Mouse (Mus musculus): ENCODE measurements around the gene Snx21.

GRCm38 (mm10) chr2:164794293-164794692 lies 8.7 kb downstream of the Snx21 start:
- TF ChIP-seq SRF (IDR thresholded peaks at IDR 0.05; ENCODE audit: control insufficient read depth, insufficient read length, low read depth) (no peak), POLR2A (IDR thresholded peaks at IDR 0.05; ENCODE audit: insufficient read length, low read depth) (no peak), MAX (IDR thresholded peaks at IDR 0.05; ENCODE audit: low read depth) (no peak), E2F4 (IDR thresholded peaks at IDR 0.05; ENCODE audit: insufficient read depth) (no peak), USF1 (IDR thresholded peaks at IDR 0.05; ENCODE audit: low read depth) (no peak), POLR2AphosphoS2 (IDR thresholded peaks at IDR 0.05; ENCODE audit: insufficient read length, low read depth) (peak; percentile 44), CEBPB (IDR thresholded peaks at IDR 0.05; ENCODE audit: insufficient read depth, poor library complexity, severe bottlenecking) (no peak), MYOD1 (IDR thresholded peaks at IDR 0.05; ENCODE audit: control insufficient read depth in 1 of 3, insufficient read length in 2 of 3, low read depth in 2 of 3) (no peak), TCF12 (IDR thresholded peaks at IDR 0.05; ENCODE audit: insufficient read depth, poor library complexity, severe bottlenecking) (no peak)

All from myocyte (in vitro differentiated cells).